Mouse (Mus musculus) ES-Bruce4 (cell line): Measurements from ENCODE around the gene Rpl21. TPM values are rescaled to one million over a fixed set of nuclear protein-coding genes. Genes with fewer than 3 reads are reported as not detected.

Experiments used
- H3K27ac ChIP-seq: 2 replicates; pipeline ENCODE4 v1.5.1; 2012; ENCODE audit warnings: low read length, inconsistent platforms; ENCODE audit not compliant: insufficient read depth
- H3K27me3 ChIP-seq: 2 replicates; pipeline ENCODE4 v1.6.1; 2012; ENCODE audit warnings: mild to moderate bottlenecking, low read length, inconsistent platforms; ENCODE audit not compliant: control insufficient read depth, poor library complexity, insufficient read depth, severe bottlenecking
- H3K36me3 ChIP-seq: 2 replicates; pipeline ENCODE4 v1.6.1; 2012; ENCODE audit warnings: inconsistent platforms, mild to moderate bottlenecking, low read length, moderate library complexity; ENCODE audit not compliant: control insufficient read depth, poor library complexity, insufficient read depth, severe bottlenecking
- H3K4me1 ChIP-seq: one replicate; pipeline ENCODE4 v1.8.1; 2011; ENCODE audit warnings: low read length; ENCODE audit not compliant: control insufficient read depth, insufficient read depth
- H3K4me3 ChIP-seq: 2 replicates; pipeline ENCODE4 v1.5.1; 2011; ENCODE audit warnings: low read depth, mild to moderate bottlenecking, low read length
- H3K9ac ChIP-seq: 2 replicates; pipeline ENCODE4 v1.6.1; 2012; ENCODE audit warnings: low read depth, mild to moderate bottlenecking, inconsistent platforms; ENCODE audit not compliant: poor library complexity, severe bottlenecking
- H3K9me3 ChIP-seq: replicated peaks from 2 replicates; pipeline ENCODE4 v1.6.1; 2012; ENCODE audit warnings: mild to moderate bottlenecking, low read length, inconsistent platforms; ENCODE audit not compliant: control insufficient read depth, poor library complexity, insufficient read depth, severe bottlenecking
- CTCF ChIP-seq: IDR thresholded peaks from one replicate; pipeline ENCODE4 v1.8.1; 2011; ENCODE audit warnings: low read depth, low read length
- EP300 ChIP-seq: IDR thresholded peaks from 2 replicates; pipeline ENCODE4 v1.6.1; 2011; ENCODE audit warnings: low read depth, low read length; ENCODE audit not compliant: insufficient read depth
- POLR2A ChIP-seq: IDR thresholded peaks from one replicate; pipeline ENCODE4 v1.8.1; 2011; ENCODE audit warnings: low read length; ENCODE audit not compliant: insufficient read depth
- polyA plus RNA-seq: library from polyadenylated mRNA; stranded (reverse); fragments of >200 nt; gene quantifications from 2 replicates; pipeline ENCODE4 v1.2.4, GENCODE M21; 2011; ENCODE audit warnings: low read depth; ENCODE audit not compliant: missing spikeins, insufficient read depth, insufficient read length

Gene Rpl21
- polyA plus RNA-seq, 1 experiment, result 85.8 TPM

DNA sequence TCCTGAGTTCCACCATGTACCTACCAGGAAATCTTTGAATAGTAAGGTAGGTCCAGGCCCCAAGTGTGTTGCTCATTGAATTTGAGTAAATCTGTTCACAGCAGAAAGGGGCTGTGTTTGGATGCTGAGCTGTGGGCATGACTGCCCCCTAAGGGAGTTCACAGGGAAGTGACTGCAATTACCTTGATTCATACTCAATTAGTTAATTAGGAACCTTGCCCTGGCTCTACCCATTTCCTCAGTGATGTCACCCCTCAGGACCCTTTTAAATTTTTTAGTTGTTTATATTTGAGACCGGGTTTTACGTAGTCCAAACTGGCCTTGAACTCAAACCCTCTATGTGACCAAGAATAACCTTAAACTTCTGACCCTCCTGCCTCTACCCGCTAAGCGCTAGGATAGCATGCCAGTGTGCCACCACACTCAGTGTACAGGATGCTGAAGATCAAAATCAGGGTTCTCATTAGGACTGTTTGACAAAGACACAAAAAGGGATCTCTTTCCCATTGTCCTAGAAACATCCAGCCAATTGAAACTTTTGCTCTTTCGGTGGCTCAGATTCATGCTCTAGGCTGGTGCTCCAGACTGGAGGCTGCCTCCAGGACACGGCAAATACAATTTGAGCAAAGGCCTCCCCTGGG, 11.7 kb downstream of the Rpl21 start:
- no peaks in the 10 kb centered on the region; the same call in 1 of the 2 replicates for H3K27me3 ChIP-seq
- H3K36me3 ChIP-seq, result 0 out of 2 replicates have a peak, but pooled peaks cover 2% of the 10 kb centered on the region
- no peak for TF ChIP-seq POLR2A
- TF ChIP-seq EP300, result no peak
- peak; percentile 30 for TF ChIP-seq CTCF
- peak overlapping the region; percentile 55 for H3K9ac ChIP-seq
- no peaks in the 10 kb centered on the region for H3K4me1 ChIP-seq
- peak overlapping the region; percentile 74 for H3K4me3 ChIP-seq
- no peaks in the 10 kb centered on the region for H3K9me3 ChIP-seq
- no peak overlapping the region for H3K27ac ChIP-seq

DNA sequence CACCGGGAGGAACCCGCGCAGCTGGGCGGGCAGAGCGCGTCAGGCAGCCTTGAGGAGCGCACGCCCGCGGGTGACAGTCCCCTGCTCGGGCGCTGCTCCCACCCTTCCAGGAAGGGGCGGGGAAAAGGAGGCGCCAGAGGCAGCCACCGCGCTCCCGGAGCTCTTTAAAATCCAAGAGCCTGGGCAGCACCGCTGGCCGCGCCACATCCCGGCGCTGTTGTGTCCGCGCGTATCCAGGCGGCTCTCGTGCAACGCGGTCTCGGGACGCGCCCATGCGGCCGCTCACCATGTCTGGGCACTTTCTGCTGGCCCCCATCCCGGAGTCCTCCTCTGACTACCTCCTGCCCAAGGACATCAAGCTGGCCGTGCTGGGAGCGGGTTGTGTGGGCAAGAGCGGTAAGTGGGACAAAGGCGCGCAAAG, 12.3 kb downstream of the Rpl21 start, which contains the start of gene Rasl11a:
Gene Rasl11a (plus strand): TSS at position 127 of the 421 bp plus-strand sequence.
- Histone ChIP-seq H3K9me3 (no peaks in the 10 kb centered on the region), H3K27me3 (no peaks in the 10 kb centered on the region; the same call in 1 of the 2 replicates), H3K36me3 (0 out of 2 replicates have a peak, but pooled peaks cover under 1% of the 10 kb centered on the region), H3K27ac (no peak within 1 kb of the TSS), H3K4me3 (peak within 1 kb of the TSS; percentile 74), H3K9ac (peak within 1 kb of the TSS; percentile 55), H3K4me1 (no peaks in the 10 kb centered on the region)
- TF ChIP-seq EP300 (no peak), CTCF (no peak), POLR2A (peak; percentile 56)

- Histone ChIP-seq H3K4me3 (no peak overlapping the region), H3K9ac (no peak overlapping the region), H3K27ac (no peak overlapping the region), H3K36me3 (no peaks in the 10 kb centered on the region), H3K27me3 (no peaks in the 10 kb centered on the region; the same call in 1 of the 2 replicates), H3K9me3 (no peaks in the 10 kb centered on the region), H3K4me1 (no peaks in the 10 kb centered on the region)
- TF ChIP-seq POLR2A (no peak), EP300 (no peak), CTCF (no peak)
Observed at GRCm38 (mm10) chr5:146846489-146846888, 13.8 kb downstream of the Rpl21 start.

DNA sequence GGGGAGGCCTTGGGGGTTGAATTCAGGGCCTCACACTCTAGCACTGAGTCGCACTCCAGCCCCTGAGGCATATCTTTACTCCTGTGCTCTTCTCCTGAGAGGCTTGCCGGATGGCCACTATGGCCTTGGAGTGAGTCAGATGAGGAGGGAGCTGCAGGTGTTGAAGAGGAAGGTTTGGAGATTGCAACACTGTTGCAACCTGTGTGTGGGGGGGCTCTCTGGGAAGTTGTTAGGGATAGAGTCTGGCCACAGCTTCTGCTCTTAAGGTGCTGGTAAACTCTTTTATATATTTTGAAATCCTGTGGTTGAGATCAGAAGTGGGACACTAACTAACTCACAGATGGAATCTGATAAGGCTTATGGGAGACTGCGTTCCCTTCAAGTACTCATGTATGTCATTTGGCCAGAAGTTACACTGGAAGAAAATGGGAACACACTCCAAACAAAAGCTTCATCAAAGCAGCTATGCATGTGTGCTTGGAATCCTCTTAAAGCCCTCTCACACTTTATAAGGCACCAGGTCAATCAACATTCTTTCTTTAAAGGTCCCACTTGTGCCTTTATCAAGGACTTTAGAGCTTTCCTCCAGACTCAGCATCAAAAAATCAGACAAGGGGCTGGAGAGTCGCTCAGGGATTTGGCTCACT, 16.4 kb downstream of the Rpl21 start:
- Histone ChIP-seq H3K36me3 (no peaks in the 10 kb centered on the region), H3K9ac (no peak overlapping the region), H3K9me3 (no peaks in the 10 kb centered on the region), H3K4me1 (no peaks in the 10 kb centered on the region), H3K4me3 (no peak overlapping the region), H3K27me3 (no peaks in the 10 kb centered on the region; the same call in 1 of the 2 replicates), H3K27ac (no peak overlapping the region)
- TF ChIP-seq POLR2A (no peak), CTCF (no peak), EP300 (no peak)

DNA sequence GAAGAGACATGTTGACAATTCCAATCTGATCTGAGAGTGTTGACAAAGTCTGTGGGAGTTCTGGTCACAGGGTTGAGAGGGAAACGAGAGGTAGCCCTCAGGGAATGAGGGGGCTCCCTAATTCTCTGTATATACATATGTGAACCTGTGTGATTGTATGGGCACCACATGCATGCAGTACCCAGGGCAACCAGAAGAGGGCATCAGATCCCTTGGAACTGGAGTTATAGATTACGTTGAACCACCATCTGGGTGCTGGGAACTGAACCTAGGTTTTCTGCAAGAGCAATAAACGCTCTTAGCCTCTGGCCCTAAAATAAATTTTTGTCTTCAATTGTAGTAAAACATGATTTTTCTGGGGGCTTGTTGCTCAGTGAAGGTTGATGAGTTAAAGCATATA, 23.4 kb downstream of the Rpl21 start:
- H3K4me3 ChIP-seq, result no peak overlapping the region
- H3K9me3 ChIP-seq, result peaks cover 3% of the 10 kb centered on the region; the same call in 1 of the 2 replicates
- H3K27ac ChIP-seq, result no peak overlapping the region
- H3K27me3 ChIP-seq, result no peaks in the 10 kb centered on the region
- no peaks in the 10 kb centered on the region for H3K36me3 ChIP-seq
- no peaks in the 10 kb centered on the region for H3K4me1 ChIP-seq
- TF ChIP-seq CTCF, result no peak
- TF ChIP-seq POLR2A, result no peak
- no peak for TF ChIP-seq EP300
- H3K9ac ChIP-seq, result no peak overlapping the region

- TF ChIP-seq EP300, result no peak
- TF ChIP-seq POLR2A, result no peak
- no peak for TF ChIP-seq CTCF
- Histone ChIP-seq H3K9ac (no peak overlapping the region), H3K9me3 (peaks cover 3% of the 10 kb centered on the region; the same call in 1 of the 2 replicates), H3K27ac (no peak overlapping the region), H3K4me1 (peaks cover 2% of the 10 kb centered on the region), H3K4me3 (no peak overlapping the region), H3K27me3 (no peaks in the 10 kb centered on the region), H3K36me3 (no peaks in the 10 kb centered on the region)
Observed at GRCm38 (mm10) chr5:146857620-146858019, 24.9 kb downstream of the Rpl21 start.
